Mouse (Mus musculus) spleen, adult 18-20 months (tissue): ENCODE data around the gene Lgr4.

Source experiments
- DNase-seq, 2 experiments: peaks; one replicate each; pipeline ENCODE4 v3.0.0; 2022; ENCODE audit warnings: mixed read lengths in 2 of 2

Gene Lgr4

GRCm38 (mm10) chr2:110036265-110036664, 118.8 kb downstream of the Lgr4 start:
- no peak for DNase-seq

DNA sequence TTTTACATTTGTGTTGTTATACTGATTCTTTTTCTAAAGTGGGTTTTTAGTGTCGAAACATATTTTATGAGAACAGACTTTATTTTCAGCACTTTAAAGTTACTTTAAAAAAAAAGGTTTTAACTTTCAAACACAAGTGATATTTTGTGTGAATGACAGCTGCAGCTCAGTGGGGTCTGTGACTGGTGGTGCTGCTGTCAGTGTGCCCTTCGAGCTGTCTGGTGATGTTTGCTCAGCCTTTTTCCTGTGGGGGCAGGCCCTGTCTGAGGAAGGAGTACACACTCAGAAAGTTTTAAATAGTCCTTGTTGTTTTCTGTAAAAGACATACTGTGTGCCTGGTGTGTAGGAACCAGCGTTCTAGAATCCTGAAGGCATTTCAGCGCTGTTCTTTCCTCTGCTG, 119.2 kb downstream of the Lgr4 start:
- DNase-seq = no peak

- DNase-seq = no peak
Measured at GRCm38 (mm10) chr2:110037221-110037620, 119.8 kb downstream of the Lgr4 start.

- DNase-seq = no peak
Measured at GRCm38 (mm10) chr2:110038341-110038740, 120.9 kb downstream of the Lgr4 start.

GRCm38 (mm10) chr2:110042861-110043760, 125.7 kb downstream of the Lgr4 start:
- no peak for DNase-seq

DNA sequence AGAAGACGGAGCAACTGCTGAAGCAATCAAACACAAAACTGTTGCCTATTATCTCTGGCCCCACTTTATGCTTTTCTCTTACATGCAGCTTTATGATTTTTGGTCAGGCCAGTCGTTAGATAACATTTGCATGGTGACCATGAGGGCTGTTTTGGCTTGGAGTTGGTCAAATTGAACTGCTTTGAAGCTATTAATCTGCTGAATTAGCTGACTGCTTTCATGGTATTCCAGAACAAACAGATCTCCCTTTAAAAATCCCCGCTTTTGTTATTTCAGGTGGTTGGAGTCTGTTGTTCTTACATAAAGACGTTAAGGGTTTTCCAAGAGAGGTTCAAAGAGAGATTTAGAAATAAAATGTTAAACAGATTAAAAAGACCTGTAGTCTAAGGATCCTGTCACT, 141.0 kb downstream of the Lgr4 start:
- no peak for DNase-seq

DNA sequence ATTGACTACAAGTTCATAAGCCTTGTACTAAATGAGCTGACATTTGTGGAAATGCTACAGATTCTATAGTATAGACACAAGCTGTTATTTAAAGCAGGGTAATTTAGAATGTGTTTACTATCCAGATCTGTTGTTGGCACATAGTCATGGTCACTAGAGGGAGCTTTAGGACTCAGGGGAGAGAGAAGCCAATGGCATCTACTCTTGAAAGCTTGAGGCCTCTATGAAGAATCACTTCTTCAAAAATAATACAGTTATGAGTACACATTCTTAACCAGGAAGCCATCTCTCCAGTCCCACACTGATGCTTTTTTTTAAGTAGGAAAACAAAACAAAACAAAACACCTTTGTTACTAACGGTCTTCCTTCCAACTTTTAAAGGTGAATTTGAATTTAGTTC, 145.7 kb downstream of the Lgr4 start:
- DNase-seq = no peak
